Mouse (Mus musculus): ENCODE measurements around the gene Hist1h3f. TPM values are rescaled to one million over a fixed set of nuclear protein-coding genes. Genes with fewer than 3 reads are reported as not detected.

The Hist1h3f gene
- total and polyA plus RNA-seq, 3 experiments: 1.2 to 541 TPM; not detected in 1

- H3K4me3 ChIP-seq (ENCODE audit: control insufficient read depth in 1 of 2, insufficient read depth in 1 of 2, low read depth in 2 of 2, low read length in 2 of 2): no peak overlapping the region
These were observed 14.8 kb upstream of the Hist1h3f start for GRCm38 (mm10) chr13:23529005-23529404.

GRCm38 (mm10) chr13:23529480-23530165 is 14.2 kb upstream of the Hist1h3f start:
- TF ChIP-seq UBTF (IDR thresholded peaks at IDR 0.05; ENCODE audit: borderline replicate concordance, insufficient read depth, low read depth, low read length) (no peak), POLR2AphosphoS5 (IDR thresholded peaks at IDR 0.05; ENCODE audit: borderline replicate concordance, low read depth, low read length) (no peak), MAX (IDR thresholded peaks at IDR 0.05; ENCODE audit: low read length) (no peak), GATA1 (IDR thresholded peaks at IDR 0.05; ENCODE audit: low read depth, low read length) (no peak), TCF12 (IDR thresholded peaks at IDR 0.05; ENCODE audit: low read depth, low read length) (no peak), CHD2 (IDR thresholded peaks at IDR 0.05; ENCODE audit: low read length) (no peak), SMC3 (IDR thresholded peaks at IDR 0.05; ENCODE audit: low read depth, low read length) (no peak), ZC3H11A (IDR thresholded peaks at IDR 0.05; ENCODE audit: low read depth, low read length) (no peak), MYB (IDR thresholded peaks at IDR 0.05; ENCODE audit: low read depth, low read length) (no peak)
- no peaks in the 10 kb centered on the region for H3K27me3 ChIP-seq (ENCODE audit: control insufficient read depth in 1 of 2, insufficient read depth in 2 of 2, low read length in 2 of 2)
- peak overlapping the region; percentile 66 for H3K9ac ChIP-seq (ENCODE audit: control insufficient read depth, low read depth, low read length, poor library complexity, severe bottlenecking)
- H3K79me2 ChIP-seq (ENCODE audit: control insufficient read depth, insufficient read depth, low read length, poor library complexity): peaks cover 3% of the 10 kb centered on the region; the same call in 1 of the 2 replicates
- peaks cover 0 to 23% of the 10 kb centered on the region in 2 experiments; a peak in 2 of 4 replicates for H3K36me3 ChIP-seq (ENCODE audit: control insufficient read depth in 1 of 2, insufficient read depth in 2 of 2, low read length in 2 of 2)
- peak; percentile 37 for DNase-seq (ENCODE audit: low read depth, low spot score)
- H3K4me1 ChIP-seq (ENCODE audit: control insufficient read depth in 1 of 2, insufficient read depth in 2 of 2, low read length in 2 of 2): peaks cover 3 to 6% of the 10 kb centered on the region in 2 experiments; a peak in 3 of 4 replicates
- H3K27ac ChIP-seq (ENCODE audit: control insufficient read depth, low read depth, low read length): no peak overlapping the region; the same call in 1 of the 2 replicates
- H3K4me3 ChIP-seq (ENCODE audit: control insufficient read depth in 1 of 2, insufficient read depth in 1 of 2, low read depth in 2 of 2, low read length in 2 of 2): peak overlapping the region; percentile 48 to 50
- H3K9me3 ChIP-seq (replicated peaks; ENCODE audit: insufficient read depth, low read length): no peaks in the 10 kb centered on the region

More at GRCm38 (mm10) chr13:23529005-23529404, 14.8 kb upstream of the Hist1h3f start:
- H3K79me2 ChIP-seq (ENCODE audit: control insufficient read depth, insufficient read depth, low read length, poor library complexity): no peaks in the 10 kb centered on the region; the same call in 1 of the 2 replicates
- no peak for DNase-seq (ENCODE audit: low read depth, low spot score)
- H3K27ac ChIP-seq (ENCODE audit: control insufficient read depth, low read depth, low read length): no peak overlapping the region
- H3K36me3 ChIP-seq (ENCODE audit: control insufficient read depth in 1 of 2, insufficient read depth in 2 of 2, low read length in 2 of 2): peaks cover 0 to 26% of the 10 kb centered on the region in 2 experiments; a peak in 2 of 4 replicates
- H3K27me3 ChIP-seq (ENCODE audit: control insufficient read depth in 1 of 2, insufficient read depth in 2 of 2, low read length in 2 of 2): no peaks in the 10 kb centered on the region
- H3K4me1 ChIP-seq (ENCODE audit: control insufficient read depth in 1 of 2, insufficient read depth in 2 of 2, low read length in 2 of 2): peaks cover 6% of the 10 kb centered on the region in 2 experiments
- H3K9ac ChIP-seq (ENCODE audit: control insufficient read depth, low read depth, low read length, poor library complexity, severe bottlenecking): no peak overlapping the region
- TF ChIP-seq POLR2AphosphoS2 (IDR thresholded peaks at IDR 0.05; ENCODE audit: low read length): no peak
- TF ChIP-seq USF2 (IDR thresholded peaks at IDR 0.05; ENCODE audit: borderline replicate concordance in 1 of 2, insufficient read depth in 1 of 2, low read depth in 1 of 2, low read length in 2 of 2): no peak
- TF ChIP-seq ETS1 (IDR thresholded peaks at IDR 0.05; ENCODE audit: low read depth, low read length): no peak
- no peaks in the 10 kb centered on the region for H3K9me3 ChIP-seq (replicated peaks; ENCODE audit: insufficient read depth, low read length)

All from MEL (cell line).